Mouse (Mus musculus) Patski (cell line): ENCODE results near the gene Gpat3. TPM values are rescaled to one million over a fixed set of nuclear protein-coding genes. Genes with fewer than 3 reads are reported as not detected.

ENCODE experiments used
- ATAC-seq: fragments of 100-300 bp; one replicate; pipeline ENCODE4 v1.8.0; 2021
- CTCF ChIA-PET: fragments of 350-600 bp; sonication (Branson Sonifier 250); formaldehyde crosslinking; loops from one replicate; lab custom pipeline; 2022; ENCODE audit warnings: inconsistent platforms; lab: Charles Lee
- POLR2A ChIA-PET: fragments of 350-600 bp; sonication (Branson Sonifier 250); formaldehyde crosslinking; loops from one replicate; lab custom pipeline; 2022; ENCODE audit warnings: antibody characterized with exemption, inconsistent platforms; lab: Charles Lee
- DNase-seq: peaks from one replicate; pipeline ENCODE4 v3.0.0-alpha.2; 2011; ENCODE audit warnings: low read depth, low spot score
- H3K27me3 ChIP-seq: fragments of 371-371 bp; one replicate; pipeline ENCODE4 v1.5.1; 2021
- CTCF ChIP-seq: fragments of 100-300 bp; IDR thresholded peaks from one replicate; pipeline ENCODE4 v1.5.1; 2021
- in situ Hi-C: fragments of 300-500 bp; cut with MboI; formaldehyde crosslinking; loops from 3 replicates; pipeline ENCODE4 v1.11.1; 2018; ENCODE audit warnings: low pct_unique_long_range_greater_than_20kb, mixed read lengths
- polyA plus RNA-seq: library from polyadenylated mRNA; unstranded; gene quantifications from one replicate; pipeline ENCODE4 v1.2.3, GENCODE M21; 2021

Gene Gpat3
- 11.9 TPM for polyA plus RNA-seq

- H3K27me3 ChIP-seq = no peaks in the 10 kb centered on the region
- ChIA-PET POLR2A (interaction anchor here (0.5 to 1.3 kb wide), 5 partner anchors 14 to 67 kb away, joined by 3 to 12 read pairs (median 3); no protein-coding TSS in a partner anchor), CTCF (interaction anchor here (1.0 to 3.8 kb wide), 5 partner anchors 16 to 170 kb away, joined by 3 to 29 read pairs (median 6); partner anchors contain the start of gene Coq2)
- in situ Hi-C loops = no loop called here
- ATAC-seq = peak; percentile 45
- no peak for DNase-seq
- TF ChIP-seq CTCF = no peak
Observed at GRCm38 (mm10) chr5:100845485-100845847, at the start of gene Gpat3. Gene Gpat3 (plus strand): TSS chr5:100845713.

- peak; percentile 74 for DNase-seq
- POLR2A ChIA-PET = no interaction called here
- H3K27me3 ChIP-seq = no peaks in the 10 kb centered on the region
- in situ Hi-C loops = no loop called here
- TF ChIP-seq CTCF = no peak
- CTCF ChIA-PET = interaction anchor here (1.9 to 2.6 kb wide), 2 partner anchors 18 to 123 kb away, joined by 4 to 9 read pairs; partner anchors contain the start of gene Coq2
- peak; percentile 92 for ATAC-seq
Observed at GRCm38 (mm10) chr5:100798165-100798860, 47.2 kb upstream of the Gpat3 start, which contains the start of the genes Helq and Mrps18c. Gene Helq (minus strand): TSS chr5:100798598. Gene Mrps18c (plus strand): TSS chr5:100798627.

- POLR2A ChIA-PET = interaction anchor here (1.0 kb wide), 1 partner anchor 27 kb away, joined by 3 read pairs; the partner anchor contains the start of gene Gpat3
- DNase-seq (no peak), ATAC-seq (no peak)
- CTCF ChIA-PET = interaction anchor here (1.0 to 2.1 kb wide), 4 partner anchors 94 to 272 kb away, joined by 3 to 9 read pairs (median 5); partner anchors contain the start of gene Coq2
- no peak for TF ChIP-seq CTCF
- in situ Hi-C loops = loop anchor here (5.0 kb wide), 1 partner anchor 141 kb away; the partner anchor contains the start of gene Coq2
- no peaks in the 10 kb centered on the region for H3K27me3 ChIP-seq
Observed at GRCm38 (mm10) chr5:100818341-100818740, 27.2 kb upstream of the Gpat3 start.

GRCm38 (mm10) chr5:100819568-100820480 is 25.7 kb upstream of the Gpat3 start:
- peak; percentile 68 for TF ChIP-seq CTCF
- DNase-seq (no peak), ATAC-seq (no peak)
- no peaks in the 10 kb centered on the region for H3K27me3 ChIP-seq
- POLR2A ChIA-PET = no interaction called here
- in situ Hi-C loops = loop anchor here (5.0 to 10.0 kb wide), 3 partner anchors 92 to 845 kb away; partner anchors contain the start of genes Coq2 and Nkx6-1
- CTCF ChIA-PET = interaction anchor here (1.5 to 2.1 kb wide), 2 partner anchors 145 kb away, joined by 4 to 9 read pairs; partner anchors contain the start of gene Coq2

- in situ Hi-C loops = loop anchor here (5.0 to 10.0 kb wide), 2 partner anchors 92 to 844 kb away; partner anchors contain the start of gene Nkx6-1
- no peaks in the 10 kb centered on the region for H3K27me3 ChIP-seq
- ATAC-seq = peak; percentile 91
- no peak for DNase-seq
- TF ChIP-seq CTCF = no peak
- POLR2A ChIA-PET = interaction anchor here (1.0 kb wide), 1 partner anchor 26 kb away, joined by 4 read pairs; no protein-coding TSS in a partner anchor
- CTCF ChIA-PET = interaction anchor here (1.0 to 1.6 kb wide), 4 partner anchors 24 to 146 kb away, joined by 3 to 5 read pairs (median 4); partner anchors contain the start of gene Coq2
Observed at GRCm38 (mm10) chr5:100820483-100821184, 24.9 kb upstream of the Gpat3 start, which contains the start of gene Abraxas1. Gene Abraxas1 (minus strand): TSS chr5:100820965.

GRCm38 (mm10) chr5:100821375-100821774 is 24.1 kb upstream of the Gpat3 start:
- POLR2A ChIA-PET = interaction anchor here (1.0 kb wide), 1 partner anchor 25 kb away, joined by 4 read pairs; no protein-coding TSS in a partner anchor
- ATAC-seq (no peak), DNase-seq (no peak)
- CTCF ChIA-PET = interaction anchor here (0.7 to 1.6 kb wide), 6 partner anchors 23 to 147 kb away, joined by 3 to 5 read pairs (median 3); partner anchors contain the start of gene Coq2
- H3K27me3 ChIP-seq = no peaks in the 10 kb centered on the region
- in situ Hi-C loops = loop anchor here (5.0 to 10.0 kb wide), 2 partner anchors 91 to 843 kb away; partner anchors contain the start of gene Nkx6-1
- peak; percentile 36 for TF ChIP-seq CTCF

GRCm38 (mm10) chr5:100822826-100823225 is 22.7 kb upstream of the Gpat3 start:
- H3K27me3 ChIP-seq = no peaks in the 10 kb centered on the region
- DNase-seq = no peak
- POLR2A ChIA-PET = no interaction called here
- in situ Hi-C loops = loop anchor here (5.0 to 10.0 kb wide), 2 partner anchors 89 to 842 kb away; partner anchors contain the start of gene Nkx6-1
- no peak for ATAC-seq
- CTCF ChIA-PET = interaction anchor here (1.2 to 2.2 kb wide), 3 partner anchors 92 to 148 kb away, joined by 3 to 9 read pairs (median 5); partner anchors contain the start of gene Coq2
- TF ChIP-seq CTCF = no peak

GRCm38 (mm10) chr5:100825975-100826374 is 19.5 kb upstream of the Gpat3 start:
- ChIA-PET CTCF (interaction anchor here (0.9 to 6.6 kb wide), 19 partner anchors 9 to 844 kb away, joined by 3 to 129 read pairs (median 7); partner anchors contain the start of genes Coq2 and Gpat3), POLR2A (interaction anchor here (0.6 to 1.4 kb wide), 3 partner anchors 8 to 92 kb away, joined by 3 to 4 read pairs (median 4); no protein-coding TSS in a partner anchor)
- in situ Hi-C loops = loop anchor here (10.0 kb wide), 1 partner anchor 839 kb away; the partner anchor contains the start of gene Nkx6-1
- ATAC-seq = peak; percentile 42
- H3K27me3 ChIP-seq = no peaks in the 10 kb centered on the region
- TF ChIP-seq CTCF = peak; percentile 85
- no peak for DNase-seq
